Mouse (Mus musculus) kidney, embryonic 16.5 days (tissue): ENCODE measurements around the gene Mfsd8. TPM values are rescaled to one million over a fixed set of nuclear protein-coding genes. Genes with fewer than 3 reads are reported as not detected.

Source experiments
- ATAC-seq: fragments of 200-750 bp; cut with Nextera tagmentation; 2 replicates; pipeline ENCODE4 v1.8.0; 2017; ENCODE audit warnings: moderate TSS enrichment; ENCODE audit not compliant: low FRiP score, low TSS enrichment
- H3K27ac ChIP-seq: fragments of 300-500 bp; sonication (generic); 2 replicates; pipeline ENCODE4 v1.5.1; 2014; ENCODE audit warnings: low read length
- H3K27me3 ChIP-seq: fragments of 300-500 bp; sonication (generic); 2 replicates; pipeline ENCODE4 v1.6.1; 2014; ENCODE audit warnings: low read length, control low read depth, mixed read lengths; ENCODE audit not compliant: insufficient read depth
- H3K36me3 ChIP-seq: fragments of 300-500 bp; sonication (generic); 2 replicates; pipeline ENCODE4 v1.6.1; 2014; ENCODE audit warnings: low read length, control low read depth, mixed read lengths; ENCODE audit not compliant: insufficient read depth
- H3K4me1 ChIP-seq: fragments of 300-500 bp; sonication (generic); 2 replicates; pipeline ENCODE4 v1.6.1; 2014; ENCODE audit warnings: low read length, control low read depth, mixed read lengths; ENCODE audit not compliant: insufficient read depth
- H3K4me2 ChIP-seq: fragments of 300-500 bp; sonication (generic); replicated peaks from 2 replicates; pipeline ENCODE4 v1.6.1; 2014; ENCODE audit warnings: low read depth, low read length
- H3K4me3 ChIP-seq: fragments of 300-500 bp; sonication (generic); 2 replicates; pipeline ENCODE4 v1.5.1; 2014; ENCODE audit warnings: mild to moderate bottlenecking, low read length
- H3K9ac ChIP-seq: fragments of 300-500 bp; sonication (generic); replicated peaks from 2 replicates; pipeline ENCODE4 v1.6.1; 2014; ENCODE audit warnings: low read length
- H3K9me3 ChIP-seq: fragments of 300-500 bp; sonication (generic); 2 replicates; pipeline ENCODE4 v1.6.1; 2016; ENCODE audit warnings: low read length, control low read depth
- WGBS: fragments of 180-500 bp; shearing (Covaris S2); extraction: QIAGEN DNeasy Blood & Tissue Kit; methylation state at CpG from one replicate; pipeline ENCODE4 v1.1.7; 2014; 5-methylcytosine and 5-hydroxymethylcytosine counted together
- polyA plus RNA-seq: library from polyadenylated mRNA; unstranded; fragments of >200 nt; fragmentation: Nextera tagmentation; extraction: Ambion mirVana; gene quantifications from 2 replicates; pipeline ENCODE4 v1.2.1, GENCODE M21; 2015

Mfsd8 gene
- polyA plus RNA-seq, 1 experiment from 2014 or later, result 7.3 TPM

DNA sequence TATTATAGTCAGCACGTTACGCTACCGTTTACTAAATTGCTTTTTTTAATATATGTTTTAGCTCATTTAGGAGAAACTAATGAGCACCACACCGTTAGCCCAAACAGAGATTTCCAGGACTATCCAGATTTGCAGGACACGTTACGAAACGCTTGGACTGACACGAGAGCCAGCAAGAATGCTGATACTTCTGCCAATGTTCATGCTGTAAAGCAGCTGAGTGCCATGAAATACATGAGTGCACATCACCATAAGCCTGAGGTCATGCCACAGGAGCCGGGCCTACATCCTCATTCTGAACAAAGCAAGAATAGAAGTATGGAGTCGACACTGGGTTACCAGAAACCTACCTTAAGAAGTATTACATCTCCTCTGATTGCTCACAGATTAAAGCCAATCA, 38.0 kb downstream of the Mfsd8 start:
- no peak overlapping the region for H3K27ac ChIP-seq
- 0 out of 2 replicates have a peak, but pooled peaks cover 4% of the 10 kb centered on the region for H3K4me1 ChIP-seq
- peaks cover 53% of the 10 kb centered on the region for H3K36me3 ChIP-seq
- no peak overlapping the region for H3K4me2 ChIP-seq
- no peak overlapping the region for H3K9ac ChIP-seq
- no peaks in the 10 kb centered on the region for H3K27me3 ChIP-seq
- no peaks in the 10 kb centered on the region for H3K9me3 ChIP-seq
- no peak for ATAC-seq
- WGBS, result 95% methylated on average over 10 of the region's 10 CpGs
- no peak overlapping the region for H3K4me3 ChIP-seq

DNA sequence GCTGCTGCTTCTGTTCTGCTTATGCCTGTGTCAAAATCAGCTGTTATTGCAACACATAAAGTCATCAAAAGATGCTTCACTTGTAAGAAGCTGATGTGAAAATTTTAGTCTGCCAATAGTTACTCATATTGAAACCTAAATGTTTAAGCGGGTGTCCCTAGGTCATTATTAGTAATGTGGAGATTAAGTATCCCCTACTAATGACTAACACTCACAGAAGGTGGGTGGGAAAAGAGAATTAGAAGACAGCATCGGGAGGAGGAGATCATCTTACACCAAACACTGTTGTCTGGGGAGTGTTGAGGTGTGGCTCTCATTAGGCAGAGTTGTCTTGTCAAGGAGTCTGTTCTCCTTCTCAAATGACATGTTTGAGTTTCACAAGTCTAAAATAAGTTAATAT, 39.8 kb downstream of the Mfsd8 start:
- Histone ChIP-seq H3K36me3 (peaks cover 49% of the 10 kb centered on the region), H3K27ac (no peak overlapping the region)

DNA sequence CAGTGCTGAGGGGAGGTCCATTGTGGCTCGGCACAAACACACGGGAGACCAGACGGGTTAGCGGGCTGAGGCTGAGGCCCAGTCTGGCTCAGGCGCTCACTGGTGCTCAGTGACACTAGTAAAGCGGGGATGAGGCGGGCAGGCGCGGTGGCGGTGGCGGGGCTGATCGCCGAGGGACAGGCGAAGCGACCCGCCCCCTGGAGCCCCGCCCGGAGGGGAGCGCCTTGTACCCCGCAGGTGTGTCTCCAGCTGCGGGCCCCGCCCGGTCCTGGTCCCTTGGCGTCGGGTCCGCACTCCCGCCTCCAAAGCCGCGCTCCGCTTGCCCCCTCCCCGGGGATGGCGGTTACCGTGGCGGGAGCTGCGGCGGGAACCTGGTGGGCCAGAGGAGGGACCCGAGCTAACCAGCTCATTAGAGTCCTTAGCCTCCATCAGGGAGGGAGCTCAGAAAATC, 46.3 kb downstream of the Mfsd8 start:
- under 1% methylated on average over 37 of the region's 37 CpGs for WGBS
- peak; percentile 89 for ATAC-seq
- peaks cover 15% of the 10 kb centered on the region for H3K36me3 ChIP-seq

More for the DNA sequence above, 39.8 kb downstream of the Mfsd8 start:
- no peaks in the 10 kb centered on the region for H3K27me3 ChIP-seq
- H3K4me2 ChIP-seq, result no peak overlapping the region
- no peaks in the 10 kb centered on the region for H3K9me3 ChIP-seq
- ATAC-seq, result no peak
- 44% methylated on average over 2 of the region's 2 CpGs for WGBS
- H3K9ac ChIP-seq, result no peak overlapping the region
- H3K4me3 ChIP-seq, result no peak overlapping the region
- H3K4me1 ChIP-seq, result 0 out of 2 replicates have a peak, but pooled peaks cover 8% of the 10 kb centered on the region

DNA sequence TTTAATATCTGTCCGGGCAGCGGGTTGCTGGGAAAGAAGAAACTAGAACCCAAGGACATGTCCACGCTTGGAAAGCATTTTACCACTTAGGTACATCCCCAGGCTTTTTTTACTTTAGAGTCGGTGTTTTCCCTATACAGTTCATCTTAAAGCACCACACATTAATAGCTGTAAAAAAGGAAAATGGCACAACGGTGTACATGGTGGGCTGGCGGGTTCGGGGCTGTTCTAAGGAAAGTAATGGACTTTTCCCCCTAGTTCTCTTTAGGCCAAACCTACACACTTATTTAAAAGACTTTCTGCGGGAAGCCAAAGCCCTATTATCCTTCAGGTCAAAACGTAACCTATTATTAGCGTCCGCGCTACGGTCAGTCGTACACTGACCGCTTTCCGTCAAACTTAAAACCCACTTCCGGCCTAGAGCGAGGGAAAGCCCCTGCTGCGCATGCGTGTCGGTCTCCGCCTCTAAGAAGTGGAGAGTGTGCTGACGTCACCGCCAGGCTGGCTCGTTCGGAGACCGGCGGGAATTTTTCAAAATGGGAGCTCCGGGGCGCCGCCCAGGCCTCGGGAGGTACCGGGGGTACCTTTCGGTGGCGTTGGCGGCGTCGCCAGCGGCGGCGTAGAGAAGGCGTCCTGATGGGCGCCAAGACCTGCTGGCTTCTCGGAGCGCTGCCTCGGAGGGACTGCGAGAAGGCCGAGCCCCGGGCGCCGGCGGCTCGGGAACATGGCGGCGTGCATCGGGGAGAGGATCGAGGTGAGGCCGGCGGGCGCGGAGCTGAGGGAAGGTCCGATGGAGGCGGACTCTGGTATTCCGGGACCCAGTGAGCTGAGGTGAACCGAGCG, 46.9 kb downstream of the Mfsd8 start, which contains the start of gene Plk4:
Gene Plk4, plus strand, starts transcription at position 490 of the 843 bp plus-strand sequence.
- H3K9ac ChIP-seq, result peak within 1 kb of the TSS; percentile 91
- peak within 1 kb of the TSS; percentile 78 for H3K4me2 ChIP-seq
- peak within 1 kb of the TSS; percentile 95 for H3K4me3 ChIP-seq
- WGBS, result 2% methylated on average over 66 of the region's 66 CpGs
- H3K27me3 ChIP-seq, result no peaks in the 10 kb centered on the region
- H3K9me3 ChIP-seq, result no peaks in the 10 kb centered on the region
- H3K36me3 ChIP-seq, result peaks cover 9% of the 10 kb centered on the region
- H3K27ac ChIP-seq, result peak within 1 kb of the TSS; percentile 82
- peak; percentile 99 for ATAC-seq
- peaks cover 19% of the 10 kb centered on the region for H3K4me1 ChIP-seq

More for the DNA sequence above, 46.3 kb downstream of the Mfsd8 start:
- Histone ChIP-seq H3K9ac (peak overlapping the region; percentile 91), H3K4me1 (peaks cover 19% of the 10 kb centered on the region), H3K9me3 (no peaks in the 10 kb centered on the region), H3K4me3 (peak overlapping the region; percentile 95), H3K27ac (peak overlapping the region; percentile 82), H3K4me2 (peak overlapping the region; percentile 78), H3K27me3 (no peaks in the 10 kb centered on the region)

DNA sequence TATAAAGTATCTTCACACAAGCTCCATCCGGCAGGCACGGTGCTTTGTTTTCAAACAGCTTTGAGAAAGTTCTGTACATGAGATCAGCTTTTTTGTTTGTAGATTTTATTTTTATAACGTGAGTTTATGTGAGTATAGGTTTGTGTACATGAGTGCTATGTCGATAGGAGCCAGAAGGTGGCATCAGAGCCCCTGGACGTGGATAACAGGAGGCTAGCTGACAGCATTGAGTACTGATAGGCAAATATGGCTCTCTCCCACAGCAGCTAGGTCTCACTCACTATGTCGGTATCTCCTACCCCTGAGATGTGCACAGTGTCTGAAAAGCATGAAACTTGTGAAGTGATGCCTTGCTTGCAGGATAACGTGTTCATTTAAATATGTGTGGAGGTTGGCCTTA, 48.2 kb downstream of the Mfsd8 start:
- no peak overlapping the region for H3K4me2 ChIP-seq
- ATAC-seq, result no peak
- H3K36me3 ChIP-seq, result peaks cover 7% of the 10 kb centered on the region; the same call in 1 of the 2 replicates
- H3K27ac ChIP-seq, result no peak overlapping the region
- no peaks in the 10 kb centered on the region for H3K9me3 ChIP-seq
- no peaks in the 10 kb centered on the region for H3K27me3 ChIP-seq
- 40% methylated on average over 7 of the region's 7 CpGs for WGBS
- H3K9ac ChIP-seq, result no peak overlapping the region
- peaks cover 19% of the 10 kb centered on the region for H3K4me1 ChIP-seq
- no peak overlapping the region for H3K4me3 ChIP-seq

DNA sequence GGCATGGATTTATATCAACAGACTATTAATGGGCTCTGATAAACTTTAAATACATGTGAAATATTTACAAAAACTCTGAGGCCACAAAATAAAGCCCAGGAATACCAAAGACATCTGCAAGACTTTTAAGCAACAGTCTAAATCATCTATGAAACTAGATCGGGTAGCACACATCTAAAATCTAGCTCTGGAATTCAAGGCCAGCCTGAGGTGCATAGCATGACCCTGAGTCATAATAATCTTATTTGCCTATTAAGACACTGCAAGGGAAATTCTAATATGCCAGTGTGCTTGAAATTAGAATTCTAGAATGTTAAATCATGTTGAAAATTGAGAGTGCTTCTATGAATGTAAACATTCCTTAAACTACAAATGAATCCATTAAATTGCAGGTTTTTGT, 48.6 kb downstream of the Mfsd8 start:
- WGBS, result 63% methylated on average over 1 of the region's 1 CpGs

DNA sequence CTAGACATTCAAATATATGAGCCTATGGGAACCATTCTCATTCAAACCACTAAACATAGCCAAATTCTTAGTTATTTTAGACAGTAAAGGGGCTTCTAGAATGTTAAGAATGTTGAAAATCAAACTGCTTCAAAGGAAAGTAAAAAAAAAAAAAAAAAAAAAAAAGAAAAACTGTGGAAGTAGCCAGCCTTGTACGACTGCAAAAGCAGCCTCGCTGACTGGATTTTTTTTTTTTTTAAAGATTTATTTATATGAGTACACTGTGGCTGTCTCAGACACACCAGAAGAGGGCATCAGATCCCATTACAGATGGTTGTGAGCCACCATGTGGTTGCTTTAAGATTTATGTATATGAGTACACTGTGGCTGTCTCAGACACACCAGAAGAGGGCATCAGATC, 52.9 kb downstream of the Mfsd8 start:
- no peaks in the 10 kb centered on the region for H3K36me3 ChIP-seq
- H3K27me3 ChIP-seq, result no peaks in the 10 kb centered on the region
- no peak overlapping the region for H3K4me3 ChIP-seq
- H3K4me2 ChIP-seq, result no peak overlapping the region
- H3K4me1 ChIP-seq, result no peaks in the 10 kb centered on the region
- H3K9ac ChIP-seq, result no peak overlapping the region
- no peaks in the 10 kb centered on the region for H3K9me3 ChIP-seq
- ATAC-seq, result no peak
- H3K27ac ChIP-seq, result no peak overlapping the region
- 78% methylated on average over 2 of the region's 2 CpGs for WGBS

More for the DNA sequence above, 48.6 kb downstream of the Mfsd8 start:
- no peaks in the 10 kb centered on the region for H3K27me3 ChIP-seq
- H3K4me2 ChIP-seq, result no peak overlapping the region
- peaks cover 19% of the 10 kb centered on the region for H3K4me1 ChIP-seq
- peaks cover 7% of the 10 kb centered on the region; the same call in 1 of the 2 replicates for H3K36me3 ChIP-seq
- ATAC-seq, result no peak
- no peak overlapping the region for H3K4me3 ChIP-seq
- H3K9me3 ChIP-seq, result no peaks in the 10 kb centered on the region
- no peak overlapping the region for H3K27ac ChIP-seq
- no peak overlapping the region for H3K9ac ChIP-seq

Other genes starting within 250 kb of the Mfsd8 start
- gene Slc25a31, start 138.0 kb downstream of the Mfsd8 start, polyA plus RNA-seq, result 0.08 and 0.31 TPM in 2 replicates
- gene Hspa4l, start 102.4 kb downstream of the Mfsd8 start, polyA plus RNA-seq, result 10.0 and 11.4 TPM in 2 replicates
- gene Plk4, start 46.9 kb downstream of the Mfsd8 start, polyA plus RNA-seq, result 55.6 and 56.9 TPM in 2 replicates
- 6.8 and 7.9 TPM in 2 replicates for gene Abhd18, start 84 bp upstream of the Mfsd8 start, polyA plus RNA-seq
- 0.23 and 0.31 TPM in 2 replicates for gene 1700034I23Rik, start 55.7 kb upstream of the Mfsd8 start, polyA plus RNA-seq
- 10.5 and 13.4 TPM in 2 replicates for gene Larp1b, start 102.9 kb upstream of the Mfsd8 start, polyA plus RNA-seq
- 35.9 and 39.3 TPM in 2 replicates for gene Pgrmc2, start 236.2 kb upstream of the Mfsd8 start, polyA plus RNA-seq